Mouse (Mus musculus): ENCODE measurements around the gene Higd1a.

Gene Higd1a

DNA sequence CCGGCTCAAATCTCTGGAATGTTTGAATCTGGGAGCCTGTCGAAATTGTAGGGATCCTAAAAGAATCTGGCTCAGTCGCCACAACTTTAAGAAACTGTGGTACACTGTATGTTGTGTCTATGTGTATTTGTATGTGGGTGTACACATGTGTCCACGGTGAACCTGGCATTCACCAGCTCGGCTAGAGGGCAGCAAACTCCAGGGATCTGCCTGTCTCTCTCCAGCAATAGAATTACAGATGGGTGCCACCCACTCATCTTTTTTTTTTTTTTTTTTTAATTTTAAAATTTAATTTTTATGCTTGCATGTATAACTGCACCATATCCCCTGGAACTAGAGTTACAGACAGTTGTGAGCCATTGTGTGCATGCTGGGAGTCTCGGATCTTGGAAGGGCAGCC is 23.1 kb upstream of the Higd1a start:
- intact Hi-C loops (cut with DNase I): loop anchor here (2.0 to 5.0 kb wide), 2 partner anchors 46 to 104 kb away; no protein-coding TSS in a partner anchor

DNA sequence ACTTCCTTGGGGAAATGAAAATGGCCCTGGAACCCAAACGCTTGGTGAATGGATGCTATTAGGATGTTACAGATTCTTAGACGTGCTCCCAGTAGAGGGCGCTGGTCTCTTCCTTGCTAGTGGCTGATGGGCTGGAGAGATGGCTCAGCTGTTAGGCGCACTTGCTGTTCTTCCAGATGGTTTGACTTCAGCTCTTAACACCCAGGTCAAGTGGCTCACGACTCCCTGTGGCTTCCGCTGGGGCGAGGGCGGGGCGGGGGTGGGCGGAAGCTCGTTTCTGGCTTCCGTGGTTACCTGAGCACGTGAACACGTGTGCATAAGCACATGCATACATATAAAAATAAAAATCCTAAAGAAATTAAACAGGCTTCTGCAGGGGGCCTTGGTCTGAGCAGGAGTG is 22.7 kb upstream of the Higd1a start:
- intact Hi-C loops (cut with DNase I): loop anchor here (2.0 to 5.0 kb wide), 2 partner anchors 46 to 104 kb away; no protein-coding TSS in a partner anchor

DNA sequence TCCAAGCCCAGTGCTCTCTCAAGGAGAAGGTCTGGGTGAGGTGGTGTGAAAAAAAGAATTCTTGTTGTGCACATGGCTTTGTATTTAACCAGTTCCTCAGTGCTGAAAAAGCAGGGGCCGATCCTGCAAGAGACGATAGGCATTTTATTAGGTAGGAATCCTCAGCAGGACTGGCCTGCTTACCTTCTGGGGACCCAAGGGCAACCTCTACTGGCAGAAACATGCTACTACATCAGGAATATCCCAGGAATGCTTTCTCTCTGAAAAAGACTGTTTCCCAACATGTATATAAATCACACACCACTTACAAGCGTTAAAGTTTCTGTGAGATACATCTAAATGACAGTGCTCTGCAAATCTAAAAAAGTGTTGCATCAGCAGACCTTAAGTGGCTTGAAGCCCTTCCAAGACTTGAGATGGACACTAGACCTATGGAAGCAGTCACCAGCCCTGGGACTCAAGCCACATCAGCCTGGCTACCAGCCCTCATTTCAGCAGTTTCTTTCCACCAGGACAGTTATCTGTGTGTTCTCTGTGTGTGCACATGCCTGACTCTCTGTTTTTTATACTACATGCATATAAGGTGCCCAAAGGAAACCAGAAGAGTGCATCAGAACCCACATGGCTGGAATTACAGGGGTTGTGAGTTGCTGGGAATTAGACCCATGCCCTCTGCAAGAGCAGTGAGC is 19.0 kb upstream of the Higd1a start:
- intact Hi-C loops (cut with DNase I): loop anchor here (2.0 kb wide), 1 partner anchor 30 kb away; no protein-coding TSS in a partner anchor

DNA sequence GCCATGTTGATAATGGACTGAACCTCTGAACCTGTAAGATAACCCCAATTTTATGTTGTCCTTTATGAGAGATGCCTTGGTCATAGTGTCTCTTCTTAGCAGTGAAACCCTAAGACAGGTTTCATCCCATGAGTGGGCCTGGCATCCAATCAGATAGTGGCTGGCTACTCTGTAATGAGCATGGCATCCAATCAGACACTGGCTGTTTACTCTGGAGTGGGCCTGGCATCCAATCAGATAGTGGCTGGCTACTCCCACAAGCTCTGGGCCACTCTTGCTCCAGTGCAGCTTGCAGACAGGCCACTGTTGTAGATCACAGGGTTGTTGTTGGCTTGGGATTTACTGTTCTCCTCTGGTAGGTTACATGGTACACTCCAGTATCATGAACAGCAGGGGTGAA is 15.4 kb upstream of the Higd1a start:
- intact Hi-C loops (cut with DNase I): no loop called here

DNA sequence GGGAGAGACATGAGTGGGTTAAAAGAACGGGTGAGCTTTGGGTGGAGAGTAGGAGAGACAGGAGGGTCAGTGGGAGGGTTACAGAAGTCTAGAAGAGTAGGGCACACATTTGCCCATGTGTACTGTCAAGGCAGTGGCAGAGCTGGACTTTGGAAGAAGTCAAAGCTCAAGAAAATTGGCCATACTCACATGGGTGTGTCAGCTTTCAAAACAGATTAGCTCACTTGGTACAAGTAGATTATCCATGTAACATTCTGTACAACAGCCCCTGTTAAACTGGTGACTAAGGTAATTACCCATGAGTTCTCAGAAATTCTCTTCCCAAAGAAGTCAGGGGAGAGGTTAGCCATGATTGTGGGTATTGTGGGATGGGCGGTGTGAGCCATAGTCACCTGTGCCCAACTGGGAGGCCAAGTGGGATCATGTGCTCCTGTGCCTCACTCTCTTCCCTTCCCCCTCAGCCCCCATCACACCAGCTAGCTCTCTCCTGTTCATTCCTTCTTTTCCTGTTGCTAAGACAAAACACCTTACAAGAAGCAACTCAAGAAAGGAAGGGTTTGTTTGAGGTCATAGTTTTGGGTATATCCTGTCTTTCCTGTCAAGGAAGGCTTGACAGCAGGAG is 14.0 kb upstream of the Higd1a start:
- intact Hi-C loops (cut with DNase I): no loop called here

DNA sequence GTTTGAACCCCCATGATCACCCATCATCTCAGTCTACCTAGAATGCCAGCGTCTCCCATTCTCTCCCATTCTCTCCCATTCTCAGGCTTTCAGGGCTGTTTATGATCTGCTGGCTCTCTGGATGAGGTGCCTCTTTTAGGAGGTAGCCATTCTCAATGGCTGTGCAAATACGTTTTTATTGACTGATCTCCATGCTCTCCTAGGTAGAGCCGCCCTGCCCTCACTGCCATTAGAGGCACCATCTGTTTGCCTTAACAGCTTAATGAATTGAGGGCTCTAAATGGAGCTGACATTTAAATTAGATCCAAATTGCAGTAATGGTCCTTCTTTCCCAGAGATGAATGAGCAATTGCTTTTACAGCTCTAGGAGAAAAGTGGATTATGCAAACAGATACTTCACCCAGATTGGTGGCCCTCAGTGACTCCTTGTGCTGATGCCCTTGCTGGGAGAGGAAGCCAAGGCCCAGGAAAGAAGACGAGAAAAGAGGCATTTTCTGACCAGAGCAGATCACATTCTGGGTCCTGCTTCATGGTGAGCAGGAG is 11.9 kb upstream of the Higd1a start:
- intact Hi-C loops (cut with DNase I): no loop called here

DNA sequence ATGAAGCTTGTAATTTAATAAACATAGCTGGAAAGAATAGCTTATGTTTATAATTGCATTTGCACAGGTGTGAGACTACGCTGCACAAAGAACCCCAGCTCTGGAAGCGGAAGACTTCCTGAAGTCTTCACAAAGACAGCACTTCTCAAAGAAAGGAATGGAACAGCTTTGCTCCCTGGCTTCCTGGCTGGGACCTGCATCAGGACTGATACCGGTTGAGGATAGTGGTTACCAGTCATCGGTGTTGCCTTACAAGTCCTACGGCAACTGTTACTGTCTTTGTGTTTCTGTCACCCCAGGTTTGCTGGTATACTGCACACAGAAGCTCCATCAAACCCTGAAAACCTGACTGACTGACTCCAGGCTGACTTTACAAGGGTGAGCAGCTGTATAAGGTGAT is 11.3 kb upstream of the Higd1a start:
- intact Hi-C loops (cut with DNase I): no loop called here

DNA sequence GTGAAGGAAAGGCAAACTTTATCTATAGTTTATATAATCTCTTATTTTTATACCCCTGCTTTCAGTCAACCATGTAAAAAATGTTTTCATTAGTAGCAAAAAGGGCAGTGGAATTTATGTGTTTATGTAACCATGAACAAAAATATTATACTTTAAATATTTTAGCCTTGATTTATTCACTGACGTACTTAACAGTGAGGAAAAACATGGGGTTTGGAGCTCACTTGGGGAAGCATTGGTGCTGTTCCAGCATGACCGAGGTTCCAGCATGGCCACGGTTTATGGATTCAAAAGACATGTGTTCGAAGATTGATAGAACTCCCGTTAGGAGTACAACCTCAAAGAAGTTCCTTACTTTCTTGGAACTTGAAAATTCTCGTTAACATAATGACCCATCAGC is 10.1 kb upstream of the Higd1a start:
- intact Hi-C loops (cut with DNase I): no loop called here

DNA sequence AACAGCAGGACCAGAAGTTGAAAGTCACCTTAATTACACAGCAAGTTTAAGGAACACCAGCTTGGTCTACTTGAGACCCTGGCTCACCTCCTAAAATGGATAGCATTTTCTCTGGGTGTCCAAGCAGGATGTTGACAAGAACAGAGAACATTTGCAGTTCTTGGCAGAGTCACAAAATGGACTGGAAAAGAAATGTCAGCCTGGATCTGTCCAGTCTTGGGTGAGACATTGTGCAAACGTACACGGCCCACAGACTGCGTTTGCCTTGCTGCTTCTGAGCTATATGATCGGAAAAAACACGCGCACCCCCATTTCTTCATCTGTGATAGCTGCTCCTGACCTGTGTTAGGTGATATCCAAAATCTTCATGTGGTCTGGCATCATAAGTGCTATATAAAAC is 9.5 kb upstream of the Higd1a start:
- intact Hi-C loops (cut with DNase I): no loop called here

DNA sequence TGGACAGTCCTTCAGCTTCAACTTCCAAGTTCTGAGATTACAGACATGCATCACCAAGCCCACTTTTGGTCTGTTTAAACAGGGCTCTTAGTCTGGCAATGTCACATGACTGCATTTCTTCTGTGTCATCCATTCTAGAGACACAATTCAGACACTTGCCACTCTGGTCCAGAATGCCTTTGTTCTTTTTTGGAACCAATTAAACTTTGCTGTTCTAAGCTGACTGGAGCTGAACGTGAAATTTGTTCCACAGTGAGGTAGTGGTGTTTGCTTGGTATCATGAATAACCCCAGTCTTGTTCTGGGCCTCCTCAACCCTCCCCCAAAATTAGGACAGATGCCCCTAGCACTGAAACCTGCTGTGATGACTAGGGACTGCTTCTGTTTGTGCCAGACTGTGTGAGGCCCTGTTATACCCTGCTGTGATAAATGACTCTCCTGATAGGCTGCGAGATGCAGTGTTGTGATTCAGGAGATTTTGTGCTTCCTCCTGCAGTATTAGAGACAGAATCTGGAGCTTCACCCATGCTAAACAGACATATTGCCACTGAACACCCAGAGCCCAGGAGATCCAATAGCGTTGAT is 7.4 kb upstream of the Higd1a start:
- intact Hi-C loops (cut with DNase I): no loop called here

DNA sequence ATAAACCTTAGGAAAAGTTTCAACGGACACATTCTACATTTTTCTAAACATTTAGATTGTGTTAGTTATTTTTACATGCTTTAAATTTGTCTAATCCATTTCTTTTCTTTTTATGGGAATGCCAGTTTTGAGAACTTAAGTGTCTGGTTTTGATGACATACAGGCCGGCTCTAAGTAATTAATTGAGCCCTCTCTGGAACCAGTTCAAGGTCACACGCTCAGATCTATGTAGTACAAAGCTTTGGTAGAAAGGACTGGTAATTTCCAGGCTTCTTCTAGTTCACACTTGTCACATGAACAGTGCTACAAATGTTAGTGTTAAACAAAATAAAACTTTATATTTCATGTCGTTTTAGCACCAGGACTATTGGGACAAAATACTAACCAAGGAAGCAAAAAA is 6.7 kb upstream of the Higd1a start:
- intact Hi-C loops (cut with DNase I): no loop called here

DNA sequence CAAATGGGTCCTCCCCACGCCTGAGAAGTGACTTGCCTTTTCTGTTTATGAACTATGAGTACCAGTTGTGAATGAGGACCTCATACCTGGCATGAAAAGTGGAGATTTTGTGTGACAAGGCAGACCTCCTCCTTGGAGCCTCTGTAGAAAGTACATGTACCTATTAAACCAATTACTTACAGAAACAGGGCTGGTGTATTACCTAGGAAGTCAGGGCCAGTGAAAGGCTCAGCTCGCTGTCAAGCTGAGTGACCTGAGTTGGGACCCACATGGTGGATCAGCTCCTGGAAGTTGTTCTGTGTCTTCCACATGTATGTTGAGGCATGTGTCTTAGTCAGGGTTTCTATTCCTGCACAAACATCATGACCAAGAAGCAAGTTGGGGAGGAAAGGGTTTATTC is 2.8 kb upstream of the Higd1a start:
- intact Hi-C loops (cut with DNase I): no loop called here

DNA sequence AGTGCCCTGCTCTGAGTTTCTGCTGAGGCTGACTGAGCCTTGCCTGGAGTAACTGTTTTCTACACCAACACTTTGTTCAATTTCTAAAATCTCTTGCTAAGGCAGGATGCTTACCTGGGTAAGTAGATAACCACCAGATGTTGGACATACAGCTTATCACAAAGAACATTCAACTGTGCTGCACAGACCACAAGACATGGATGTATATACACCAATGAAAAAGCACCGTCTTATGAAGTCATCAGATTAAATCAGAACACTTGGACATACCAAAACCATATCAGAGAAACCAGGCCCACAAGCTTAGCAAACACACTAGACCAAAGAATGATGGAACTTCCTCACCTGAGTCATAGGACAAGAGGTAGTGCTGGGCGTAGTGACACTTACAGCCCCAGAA is 1.2 kb upstream of the Higd1a start:
- intact Hi-C loops (cut with DNase I): no loop called here

DNA sequence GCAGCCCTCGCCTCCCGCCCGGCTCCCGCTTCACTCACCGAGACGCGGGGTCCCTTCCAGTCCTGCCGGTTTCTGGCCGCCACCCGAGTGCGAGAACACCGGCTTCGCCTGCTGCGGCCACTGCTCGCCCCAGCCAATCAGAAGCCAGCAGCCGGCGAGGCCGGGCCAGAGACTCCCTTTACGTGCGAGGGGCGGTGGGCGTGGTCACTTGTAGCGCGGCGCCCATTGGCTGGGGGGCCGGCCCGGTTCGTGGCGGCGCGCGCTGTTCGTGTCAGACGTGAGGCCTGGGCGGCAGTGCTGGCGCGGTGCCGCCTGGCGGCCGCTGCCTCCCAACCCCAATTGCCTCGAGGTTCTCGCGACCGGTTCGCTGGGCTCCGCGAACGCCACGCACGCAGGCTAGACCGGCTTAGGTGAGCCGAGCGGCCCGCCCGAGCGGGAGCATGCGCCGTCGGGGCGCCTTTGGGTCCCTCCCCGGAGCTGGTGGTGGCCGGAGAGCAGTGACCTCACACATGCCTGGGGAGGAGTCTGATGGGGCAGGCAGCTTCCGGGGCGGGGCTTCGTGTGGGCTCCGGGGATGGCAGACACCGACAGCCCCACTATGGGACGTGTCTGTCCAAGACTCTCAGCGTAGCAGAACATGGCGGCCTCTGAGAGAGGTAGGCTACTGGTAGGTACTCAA is 549 bp downstream of the Higd1a start:
- intact Hi-C loops (cut with DNase I): no loop called here

DNA sequence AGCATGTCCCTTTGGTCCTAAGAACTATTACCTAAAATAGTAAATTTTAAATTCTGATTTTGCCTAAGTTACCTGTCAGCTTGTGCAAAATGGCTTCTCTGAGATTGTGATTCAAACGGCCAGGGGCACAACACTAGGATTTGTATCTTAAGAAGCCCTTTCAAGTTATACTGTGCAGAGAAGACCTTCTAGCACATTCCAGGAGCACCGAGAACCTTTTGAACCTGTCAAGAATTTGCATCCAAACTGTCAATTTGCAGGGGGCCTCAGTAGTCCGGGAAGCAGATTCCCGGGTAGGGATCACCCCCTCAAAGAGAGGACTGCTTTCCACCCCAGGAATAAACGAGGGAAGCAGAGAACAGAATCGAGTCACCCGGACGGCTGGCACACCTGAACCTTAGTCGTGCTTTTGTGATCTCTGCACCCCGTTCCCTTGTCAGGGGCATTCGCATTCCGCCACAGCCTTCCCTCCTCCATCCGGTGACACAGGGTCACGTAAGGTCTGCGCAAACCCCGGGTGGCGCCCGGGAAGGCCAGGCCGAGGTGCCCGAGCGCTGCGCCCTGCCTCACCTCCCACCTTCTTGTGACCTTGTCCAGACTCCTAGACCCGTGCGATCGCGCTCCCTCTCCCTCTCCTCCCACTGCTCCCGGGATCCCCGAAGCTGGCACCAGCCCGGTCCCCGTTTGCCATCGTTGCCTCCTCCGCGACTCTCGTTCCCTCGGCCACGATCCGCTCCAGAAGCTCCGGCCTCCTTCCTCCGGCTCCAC is 1.3 kb downstream of the Higd1a start:
- intact Hi-C loops (cut with DNase I): no loop called here

DNA sequence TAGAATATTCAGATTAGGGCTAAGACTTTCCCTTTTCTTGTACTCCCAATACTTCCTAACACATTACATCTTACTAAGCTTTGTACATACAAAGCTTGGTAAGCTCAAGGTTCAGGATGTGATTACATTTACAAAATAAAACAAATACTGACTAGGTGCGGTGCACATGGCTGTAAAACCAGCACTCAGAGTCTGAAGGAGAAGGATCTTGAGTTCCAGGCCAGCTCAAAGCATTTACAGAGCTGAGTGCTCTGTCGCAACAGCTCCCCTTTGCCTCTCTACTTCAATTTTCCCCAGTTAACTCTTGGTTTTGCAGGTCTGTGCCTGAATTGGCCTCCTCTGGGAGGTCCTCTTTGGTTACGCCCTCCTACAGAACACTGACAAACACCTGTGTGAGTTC is 3.9 kb downstream of the Higd1a start:
- intact Hi-C loops (cut with DNase I): no loop called here

DNA sequence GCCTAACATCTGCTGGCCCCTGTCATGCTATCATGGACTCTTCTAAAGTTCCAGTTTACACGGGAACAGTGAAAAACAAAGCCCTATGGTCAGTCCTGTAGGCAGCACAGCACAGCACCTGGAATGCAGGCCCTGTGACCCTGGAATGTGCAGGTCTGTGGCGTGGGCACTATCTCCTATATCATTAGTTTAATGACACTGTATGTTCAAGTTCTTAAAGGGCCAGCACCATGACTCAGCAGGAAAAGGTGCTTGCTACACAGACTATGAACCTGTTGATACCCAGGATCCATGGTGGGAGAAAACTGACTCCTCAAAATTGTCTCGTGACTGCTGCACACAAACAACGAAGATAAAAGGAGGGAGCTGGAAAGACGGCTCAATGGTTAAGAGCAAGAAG is 10.3 kb downstream of the Higd1a start:
- intact Hi-C loops (cut with DNase I): loop anchor here (2.0 kb wide), 1 partner anchor 29 kb away; no protein-coding TSS in a partner anchor

DNA sequence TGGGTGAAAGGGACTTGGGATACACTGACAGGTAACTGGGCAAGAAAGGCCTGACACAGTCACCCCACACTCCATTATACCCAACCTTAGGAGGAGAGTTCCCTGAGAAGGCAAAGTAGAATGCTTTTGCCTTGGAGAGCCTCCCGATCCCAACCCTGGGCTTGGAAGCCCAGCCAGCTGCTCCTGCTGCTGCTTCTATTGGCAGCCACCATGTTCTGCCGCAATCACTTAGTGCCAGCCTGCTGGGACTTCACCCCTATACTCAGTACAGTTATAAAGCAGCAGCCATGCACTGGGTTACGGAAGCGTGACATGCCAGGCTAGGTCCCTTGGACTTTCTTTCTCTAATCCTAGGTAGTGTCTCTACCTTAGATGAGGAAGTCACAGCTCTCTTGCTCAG is 11.0 kb downstream of the Higd1a start:
- intact Hi-C loops (cut with DNase I): loop anchor here (2.0 kb wide), 1 partner anchor 30 kb away; no protein-coding TSS in a partner anchor

DNA sequence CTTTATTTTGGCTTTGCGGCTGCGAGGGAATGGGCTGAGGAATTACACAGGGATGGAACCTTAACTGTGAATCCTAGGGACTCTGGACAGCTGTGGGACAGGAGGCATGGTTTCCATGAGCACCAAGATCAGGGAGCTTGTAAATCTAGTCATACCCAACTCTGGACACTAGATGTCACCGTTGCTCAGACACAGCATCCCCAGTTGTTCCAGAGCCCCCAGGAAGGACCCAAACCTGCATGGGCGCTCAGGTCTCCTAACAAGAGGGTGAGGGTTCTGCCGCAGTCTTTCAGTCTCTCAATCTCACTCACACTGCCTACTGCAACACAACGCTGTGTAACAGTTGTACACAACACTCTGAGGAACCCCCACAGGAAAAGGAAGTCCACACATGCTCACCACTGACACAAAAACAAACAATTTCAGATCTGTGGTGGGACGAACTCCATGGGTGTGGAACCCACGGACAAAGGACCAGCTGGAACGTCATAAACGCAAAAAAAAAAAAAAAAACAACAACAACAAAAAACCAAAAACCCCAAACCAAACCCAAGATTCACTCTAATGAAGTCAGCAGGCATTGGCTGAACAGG is 11.5 kb downstream of the Higd1a start:
- intact Hi-C loops (cut with DNase I): loop anchor here (2.0 kb wide), 1 partner anchor 30 kb away; no protein-coding TSS in a partner anchor

DNA sequence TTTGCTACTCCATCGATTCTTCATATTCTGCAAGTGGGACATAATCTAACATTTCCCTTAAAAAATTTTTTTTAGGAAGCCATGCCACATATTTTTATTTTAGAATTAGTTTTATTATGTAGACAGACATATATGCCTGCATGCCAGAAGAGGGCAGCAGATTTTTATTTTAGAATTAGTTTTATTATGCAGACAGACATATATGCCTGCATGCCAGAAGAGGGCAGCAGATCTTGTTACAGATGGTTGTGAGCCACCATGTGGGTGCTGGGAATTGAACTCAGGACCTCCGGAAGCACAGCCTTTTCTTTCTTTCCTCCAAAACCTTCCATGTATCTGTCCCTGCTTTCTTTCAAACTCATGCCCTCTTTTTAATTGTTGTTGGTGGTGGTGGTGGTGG is 15.2 kb downstream of the Higd1a start:
- intact Hi-C loops (cut with DNase I): no loop called here

DNA sequence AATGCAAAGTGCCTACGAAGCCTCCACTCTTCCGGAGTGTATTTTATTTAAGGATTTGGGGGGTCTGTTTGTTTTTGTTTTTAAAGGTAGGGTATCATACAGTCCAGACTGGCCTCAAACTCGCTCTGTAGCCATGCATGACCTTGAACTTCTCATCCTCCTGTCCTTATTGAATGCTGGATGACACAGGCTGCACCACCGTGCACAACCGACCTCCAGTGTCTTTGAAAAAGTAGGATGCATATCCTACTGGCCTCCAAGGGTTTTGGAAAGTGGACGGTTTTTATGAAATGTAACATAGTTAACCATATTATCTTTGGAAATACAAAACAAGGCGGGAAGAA is 18.6 kb downstream of the Higd1a start:
- intact Hi-C loops (cut with DNase I): no loop called here

Measured in adrenal gland (tissue).